Comparison of ENCODE assay signal across 13 mouse cellular contexts in the genomic region with DNA sequence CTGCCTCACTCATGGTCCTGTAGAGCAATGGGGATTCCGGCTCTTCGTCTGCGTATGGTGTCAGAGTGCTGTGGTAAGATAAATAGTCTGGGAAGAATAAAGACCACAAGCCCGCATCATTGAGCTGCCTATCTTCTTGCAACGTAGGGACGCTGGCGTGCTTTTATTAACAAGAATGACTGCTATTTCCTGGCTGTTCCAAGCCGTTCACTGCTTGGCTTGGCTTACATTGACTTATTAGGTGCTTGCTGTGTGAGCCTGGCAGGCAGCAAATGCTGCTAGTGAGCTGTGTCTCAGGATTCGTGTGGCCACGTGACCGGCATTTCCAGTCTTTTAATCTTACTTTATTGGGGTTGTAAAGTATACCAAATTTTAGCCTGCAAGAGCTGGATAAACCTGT. TPM values are rescaled to one million over a fixed set of nuclear protein-coding genes. Genes with fewer than 3 reads are reported as not detected.
DNase-seq lines count a peak whose midpoint lies in the region; ATAC-seq and TF ChIP-seq lines count a peak whose summit lies in the region.
"Had no signal": no experiment of that assay in that cellular context is flagged by ENCODE, and none has a peak within 500 bp of the region (broad histone marks: within the 10 kb centered on the region; RNA-seq: fewer than 3 reads in every experiment).

No protein-coding gene starts in this region.

- no peaks in the 10 kb centered on the region for H3K27me3 ChIP-seq in liver, postnatal 0 days (ENCODE audit: insufficient read depth, low read length)
- H3K27me3 ChIP-seq in forebrain, embryonic 16.5 days (replicated peaks; ENCODE audit: control insufficient read depth, insufficient read depth, low read length) = no peaks in the 10 kb centered on the region
- H3K27me3 ChIP-seq: embryonic facial prominence, embryonic 12.5 days; liver, embryonic 15.5 days had no signal

- WGBS in liver, postnatal 0 days (ENCODE audit: insufficient replicate concordance) = 50% methylated on average over 11 of the region's 11 CpGs
- WGBS in large intestine, adult 2 months = 25% methylated on average over 11 of the region's 11 CpGs
- 80% methylated on average over 11 of the region's 11 CpGs for WGBS in forebrain, embryonic 16.5 days

- no peaks in the 10 kb centered on the region for H3K9me3 ChIP-seq in liver, postnatal 0 days (ENCODE audit: low read length)
- no peaks in the 10 kb centered on the region for H3K9me3 ChIP-seq in forebrain, embryonic 16.5 days (ENCODE audit: control insufficient read depth, low read length)
- H3K9me3 ChIP-seq: embryonic facial prominence, embryonic 12.5 days; hindbrain, embryonic 10.5 days; liver, embryonic 15.5 days had no signal

- TF ChIP-seq CTCF in liver, postnatal 0 days (IDR thresholded peaks at IDR 0.05; ENCODE audit: low read depth) = no peak

- H3K4me3 ChIP-seq in liver, postnatal 0 days (ENCODE audit: low read depth, low read length) = no peak overlapping the region
- no peak overlapping the region for H3K4me3 ChIP-seq in forebrain, embryonic 16.5 days (replicated peaks; ENCODE audit: low read length)
- H3K4me3 ChIP-seq: embryonic facial prominence, embryonic 12.5 days; hindbrain, embryonic 10.5 days; liver, embryonic 15.5 days; myocyte had no signal

- H3K9ac ChIP-seq in liver, postnatal 0 days (replicated peaks) = no peak overlapping the region
- no peak overlapping the region for H3K9ac ChIP-seq in forebrain, embryonic 16.5 days (replicated peaks; ENCODE audit: low read depth, low read length)
- H3K9ac ChIP-seq: embryonic facial prominence, embryonic 12.5 days; liver, embryonic 15.5 days had no signal

- no peaks in the 10 kb centered on the region; the same call in 1 of the 2 replicates for H3K4me1 ChIP-seq in liver, postnatal 0 days (ENCODE audit: insufficient read depth)
- no peaks in the 10 kb centered on the region for H3K4me1 ChIP-seq in forebrain, embryonic 16.5 days (replicated peaks; ENCODE audit: control insufficient read depth, insufficient read depth, low read length)
- H3K4me1 ChIP-seq: embryonic facial prominence, embryonic 12.5 days; hindbrain, embryonic 10.5 days; liver, embryonic 15.5 days had no signal

- peaks cover 3% of the 10 kb centered on the region for H3K36me3 ChIP-seq in liver, postnatal 0 days (replicated peaks; ENCODE audit: insufficient read depth, low read length)
- no peaks in the 10 kb centered on the region for H3K36me3 ChIP-seq in forebrain, embryonic 16.5 days (ENCODE audit: control insufficient read depth, insufficient read depth)
- H3K36me3 ChIP-seq: embryonic facial prominence, embryonic 12.5 days; hindbrain, embryonic 10.5 days; liver, embryonic 15.5 days had no signal

- no peak overlapping the region for H3K4me2 ChIP-seq in liver, postnatal 0 days (ENCODE audit: low read depth, low read length)
- no peak overlapping the region for H3K4me2 ChIP-seq in forebrain, embryonic 16.5 days (ENCODE audit: low read length)
- H3K4me2 ChIP-seq: embryonic facial prominence, embryonic 12.5 days; liver, embryonic 15.5 days had no signal

- peak; percentile 25 for DNase-seq in embryo, embryonic 10 days (ENCODE audit: low spot score)
- DNase-seq in embryo, embryonic 9.5 days (ENCODE audit: extremely low spot score) = no peak
- peak; percentile 13 for DNase-seq in liver
- DNase-seq in liver, postnatal 0 days = no peak
- peak; percentile 62 for DNase-seq in large intestine, adult 2 months (ENCODE audit: low read depth, low spot score)
- peak; percentile 61 for DNase-seq in lung, postnatal 36 days
- DNase-seq in thymus, postnatal 0 days (ENCODE audit: low spot score) = no peak
- DNase-seq: thymus, postnatal 25 days had no signal

- no peak for TF ChIP-seq EP300 in liver, postnatal 0 days (IDR thresholded peaks at IDR 0.05; ENCODE audit: low read depth)

- ATAC-seq in liver, postnatal 0 days = no peak
- ATAC-seq in forebrain, embryonic 16.5 days = no peak

- H3K27ac ChIP-seq in liver, postnatal 0 days (ENCODE audit: low read depth) = no peak overlapping the region
- H3K27ac ChIP-seq in forebrain, embryonic 16.5 days (ENCODE audit: low read length) = no peak overlapping the region
- H3K27ac ChIP-seq: embryonic facial prominence, embryonic 12.5 days; hindbrain, embryonic 10.5 days; liver, embryonic 15.5 days had no signal

RNA-seq across cellular contexts. Expression of a gene that starts 31.6 kb away (rescaled TPM):
- polyA plus RNA-seq in liver, postnatal 0 days (2015; fragmentation: Nextera tagmentation; extraction: Ambion mirVana) = 7.1 and 7.9 TPM in 2 replicates
- 6.7 and 11.8 TPM in 2 replicates for polyA plus RNA-seq in large intestine, adult 2 months (2012; rRNA removed)
- polyA plus RNA-seq in thymus, postnatal 0 days (2015; fragmentation: Nextera tagmentation; extraction: Ambion mirVana) = 6.6 and 7.6 TPM in 2 replicates
- polyA plus RNA-seq in forebrain, embryonic 16.5 days (2015; fragmentation: Nextera tagmentation; extraction: Ambion mirVana) = 0.86 and 0.92 TPM in 2 replicates
- polyA plus RNA-seq: myocyte had no signal

RNA-seq across cellular contexts. Expression of a gene that starts 48.0 kb away (rescaled TPM):
- polyA plus RNA-seq in liver, postnatal 0 days (2015; fragmentation: Nextera tagmentation; extraction: Ambion mirVana) = 9.4 and 10.0 TPM in 2 replicates
- 0.07 TPM in 1 of 2 replicates, not detected in the other for polyA plus RNA-seq in large intestine, adult 2 months (2012; rRNA removed)
- polyA plus RNA-seq in thymus, postnatal 0 days (2015; fragmentation: Nextera tagmentation; extraction: Ambion mirVana) = 0.05 TPM in 1 of 2 replicates, not detected in the other
- polyA plus RNA-seq in forebrain, embryonic 16.5 days (2015; fragmentation: Nextera tagmentation; extraction: Ambion mirVana) = not detected in 2 replicates
- polyA plus RNA-seq: myocyte had no signal

Comparison
In these comparisons a context has a peak if more than half of its experiments do, and no peak if none do; other contexts are left out.
1. DNase-seq: peak in embryo, embryonic 10 days (single experiment), liver (single experiment), large intestine, adult 2 months (single experiment) and lung, postnatal 36 days (single experiment); none in embryo, embryonic 9.5 days (single experiment), liver, postnatal 0 days (single experiment) and thymus, postnatal 0 days (single experiment).